Mouse (Mus musculus) bone marrow, adult 2 months (tissue): ENCODE measurements around the gene Inha. TPM values are rescaled to one million over a fixed set of nuclear protein-coding genes. Genes with fewer than 3 reads are reported as not detected.

Experiments used
- H3K27ac ChIP-seq: fragments of 200-500 bp; 2 replicates; pipeline ENCODE4 v1.5.1; 2012; ENCODE audit warnings: low read depth, mild to moderate bottlenecking, control low read depth, inconsistent platforms, low read length; ENCODE audit not compliant: control insufficient read depth, poor library complexity, insufficient read depth
- H3K4me1 ChIP-seq: fragments of 200-500 bp; 2 replicates; pipeline ENCODE4 v1.6.1; 2011; ENCODE audit warnings: low read length; ENCODE audit not compliant: control insufficient read depth, insufficient read depth
- H3K4me3 ChIP-seq: fragments of 200-500 bp; replicated peaks from 2 replicates; pipeline ENCODE3; 2011; ENCODE audit warnings: mild to moderate bottlenecking, low read depth, low read length, control low read depth; ENCODE audit not compliant: control insufficient read depth
- CTCF ChIP-seq: fragments of 200-500 bp; IDR thresholded peaks from 2 replicates; pipeline ENCODE4 v1.5.1; 2011; ENCODE audit warnings: low read length, control low read depth; ENCODE audit not compliant: control insufficient read depth, insufficient read depth
- POLR2A ChIP-seq: fragments of 200-500 bp; IDR thresholded peaks from 2 replicates; pipeline ENCODE4 v1.6.1; 2011; ENCODE audit warnings: low read depth, mild to moderate bottlenecking, control low read depth, low read length, borderline replicate concordance; ENCODE audit not compliant: control insufficient read depth
- WGBS: fragments of 180-500 bp; shearing (Covaris S2); methylation state at CpG from one replicate; pipeline ENCODE4 v1.1.7; 2018; 5-methylcytosine and 5-hydroxymethylcytosine counted together
- polyA plus RNA-seq: library from polyadenylated mRNA; stranded (reverse); fragments of >200 nt; gene quantifications from 2 replicates; pipeline ENCODE4 v1.2.4, GENCODE M21; 2011; ENCODE audit warnings: low replicate concordance; ENCODE audit not compliant: missing spikeins, insufficient read depth, insufficient read length

Inha gene
- polyA plus RNA-seq, 1 experiment, result not detected

DNA sequence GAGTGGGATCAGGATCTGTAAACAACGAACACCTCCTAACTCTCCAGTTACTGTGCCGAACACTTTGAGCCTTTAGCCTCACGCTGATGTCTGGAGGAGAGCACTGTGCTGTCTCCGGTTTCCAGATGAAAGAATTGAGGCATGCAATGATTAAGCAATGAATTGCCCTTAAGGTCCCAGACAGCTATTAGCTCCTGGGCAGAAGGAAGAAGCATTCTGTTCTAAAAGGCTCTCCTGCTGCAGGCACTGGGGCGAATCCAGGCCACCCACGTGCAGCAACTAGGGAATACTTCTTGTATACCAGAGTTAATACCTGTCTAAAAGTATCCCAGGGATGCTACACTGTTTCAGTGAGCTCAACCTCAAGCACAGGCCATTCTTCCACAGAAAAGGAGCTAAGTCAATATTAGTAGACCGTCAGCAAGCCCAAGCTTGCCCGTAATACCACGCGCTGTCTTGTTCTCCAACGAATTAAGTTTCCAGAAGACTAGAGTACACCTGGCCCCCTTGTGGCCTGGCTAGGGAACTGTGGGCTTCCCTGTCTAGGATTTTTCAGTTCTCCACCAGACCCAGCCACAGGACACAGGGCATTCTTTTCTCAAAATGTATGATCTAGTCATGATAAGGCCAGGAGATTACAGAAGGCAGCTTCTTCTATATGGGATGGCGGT is 11.9 kb upstream of the Inha start:
- TF ChIP-seq POLR2A, result no peak
- TF ChIP-seq CTCF, result peak; percentile 41; the same call in 1 of the 2 replicates
- no peak overlapping the region for H3K27ac ChIP-seq
- H3K4me1 ChIP-seq, result no peaks in the 10 kb centered on the region
- WGBS, result 65% methylated on average over 12 of the region's 12 CpGs
- no peak overlapping the region for H3K4me3 ChIP-seq

DNA sequence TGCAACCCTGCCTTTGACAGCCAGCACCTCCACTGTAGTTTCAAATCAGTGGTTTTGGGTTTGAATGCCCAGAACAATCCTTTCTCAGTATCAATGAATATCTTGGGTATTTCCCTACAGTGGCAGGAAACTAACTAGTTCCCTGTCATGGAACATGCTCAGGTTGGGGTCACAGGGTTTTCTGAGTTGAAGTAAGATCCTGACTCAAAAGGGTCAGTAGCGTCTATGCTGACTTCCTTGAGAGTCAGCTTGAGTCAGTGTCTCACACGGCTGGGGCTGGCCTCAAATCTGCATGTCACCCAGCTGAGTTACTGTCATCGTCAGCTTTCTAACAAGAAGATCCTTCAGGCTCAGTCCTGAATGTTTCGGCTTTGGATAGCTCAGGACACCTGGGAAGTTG is 8.0 kb upstream of the Inha start:
- Histone ChIP-seq H3K27ac (no peak overlapping the region), H3K4me1 (no peaks in the 10 kb centered on the region), H3K4me3 (no peak overlapping the region)
- TF ChIP-seq POLR2A (no peak), CTCF (no peak)
- WGBS, result 78% methylated on average over 4 of the region's 4 CpGs

DNA sequence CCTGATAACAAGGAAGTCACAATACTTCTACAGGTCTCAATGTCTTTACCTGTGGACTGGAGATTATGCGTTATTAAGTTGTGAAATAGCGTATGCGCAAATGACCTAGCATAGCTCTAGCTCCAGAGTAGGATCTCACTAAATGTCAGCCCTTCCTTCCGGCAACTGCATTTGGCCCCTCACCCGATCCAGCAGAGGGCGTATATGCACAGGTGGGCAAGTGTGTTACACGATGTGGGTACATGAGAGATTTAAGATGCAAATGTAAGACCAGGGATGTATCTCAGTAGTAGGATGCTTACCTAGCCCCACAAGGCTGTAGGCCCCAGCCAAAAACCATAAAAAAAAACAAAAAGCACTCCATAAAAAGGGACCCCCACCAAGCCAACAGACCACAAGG is 7.4 kb upstream of the Inha start:
- 75% methylated on average over 7 of the region's 7 CpGs for whole genome bisulfite sequencing
- TF ChIP-seq POLR2A, result no peak
- no peak for TF ChIP-seq CTCF
- Histone ChIP-seq H3K27ac (no peak overlapping the region), H3K4me1 (no peaks in the 10 kb centered on the region), H3K4me3 (no peak overlapping the region)

DNA sequence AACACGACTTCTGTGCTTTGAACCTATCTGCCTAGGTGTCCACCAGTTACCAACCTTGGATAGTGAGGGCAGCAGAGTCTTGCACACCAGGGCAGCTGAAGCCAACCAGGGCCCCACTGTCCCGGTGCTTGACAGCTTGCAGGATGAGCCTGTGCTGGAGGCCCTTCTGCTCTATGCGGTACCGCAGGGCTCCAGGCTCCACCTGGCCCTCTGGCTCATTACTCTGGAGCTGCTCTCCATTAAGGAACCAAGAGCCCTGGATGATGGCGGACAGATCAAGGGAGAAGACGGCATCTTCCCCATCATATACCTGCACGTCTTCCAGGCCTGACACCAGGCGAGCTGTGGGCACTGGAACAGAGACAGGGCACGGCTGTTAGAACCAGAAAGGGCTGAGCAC is 5.0 kb upstream of the Inha start:
- 82% methylated on average over 9 of the region's 9 CpGs for WGBS
- TF ChIP-seq CTCF, result no peak
- no peak for TF ChIP-seq POLR2A
- no peak overlapping the region for H3K27ac ChIP-seq
- H3K4me1 ChIP-seq, result no peaks in the 10 kb centered on the region
- H3K4me3 ChIP-seq, result no peak overlapping the region

DNA sequence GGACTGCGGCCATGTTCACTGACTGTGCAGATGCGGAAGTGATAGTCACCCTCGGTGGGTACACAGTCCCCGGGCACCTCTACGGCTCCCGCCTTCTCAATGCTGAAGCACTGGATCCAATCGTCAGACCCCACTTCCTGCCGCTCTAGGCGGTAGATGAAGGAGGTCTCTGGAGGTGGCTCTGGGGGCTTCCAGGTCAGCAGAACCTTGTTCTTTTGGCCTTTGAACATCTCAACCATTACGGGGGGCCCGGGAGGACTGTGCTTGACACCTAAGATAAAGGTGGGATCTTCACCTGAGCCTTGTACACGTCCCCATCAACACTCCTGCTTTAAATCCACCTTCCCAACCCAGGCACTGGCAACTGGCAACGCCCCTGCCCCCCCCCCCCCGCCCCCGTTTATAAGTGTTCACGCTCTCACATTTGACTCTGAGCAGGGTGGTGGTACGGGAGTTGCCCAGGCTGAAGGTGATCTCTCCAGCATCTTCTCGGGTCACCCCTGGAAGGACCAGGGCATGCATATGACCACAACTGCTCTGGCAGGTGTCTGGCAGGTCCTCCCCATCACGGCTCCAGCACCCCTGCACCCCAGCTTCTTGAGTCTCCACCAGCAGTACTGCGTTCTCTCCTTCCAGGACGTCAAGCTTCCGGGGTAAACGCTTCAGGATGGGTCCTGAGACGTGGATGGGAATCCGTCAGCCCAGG is 3.8 kb upstream of the Inha start:
- H3K27ac ChIP-seq, result no peak overlapping the region
- TF ChIP-seq CTCF, result no peak
- no peak for TF ChIP-seq POLR2A
- H3K4me3 ChIP-seq, result no peak overlapping the region
- 90% methylated on average over 25 of the region's 25 CpGs for WGBS
- H3K4me1 ChIP-seq, result no peaks in the 10 kb centered on the region

DNA sequence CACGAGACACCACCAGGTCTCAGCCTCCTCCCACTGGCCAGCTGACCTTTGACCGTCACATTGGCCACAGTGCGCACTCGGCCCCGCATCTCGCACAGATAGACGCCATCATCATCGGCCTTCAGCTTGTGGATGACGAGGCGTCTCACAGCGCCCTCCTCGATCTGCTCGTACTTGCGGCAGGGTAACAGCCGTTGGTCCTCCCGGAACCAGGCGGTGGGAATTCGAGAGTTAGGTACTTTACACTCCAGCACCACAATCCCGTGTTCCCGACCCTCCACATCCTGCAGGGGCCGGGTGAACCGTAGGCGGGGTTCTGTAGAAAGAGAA is 3.3 kb upstream of the Inha start:
- Histone ChIP-seq H3K27ac (no peak overlapping the region), H3K4me1 (no peaks in the 10 kb centered on the region), H3K4me3 (no peak overlapping the region)
- TF ChIP-seq POLR2A (no peak), CTCF (no peak)
- WGBS, result 86% methylated on average over 23 of the region's 23 CpGs

DNA sequence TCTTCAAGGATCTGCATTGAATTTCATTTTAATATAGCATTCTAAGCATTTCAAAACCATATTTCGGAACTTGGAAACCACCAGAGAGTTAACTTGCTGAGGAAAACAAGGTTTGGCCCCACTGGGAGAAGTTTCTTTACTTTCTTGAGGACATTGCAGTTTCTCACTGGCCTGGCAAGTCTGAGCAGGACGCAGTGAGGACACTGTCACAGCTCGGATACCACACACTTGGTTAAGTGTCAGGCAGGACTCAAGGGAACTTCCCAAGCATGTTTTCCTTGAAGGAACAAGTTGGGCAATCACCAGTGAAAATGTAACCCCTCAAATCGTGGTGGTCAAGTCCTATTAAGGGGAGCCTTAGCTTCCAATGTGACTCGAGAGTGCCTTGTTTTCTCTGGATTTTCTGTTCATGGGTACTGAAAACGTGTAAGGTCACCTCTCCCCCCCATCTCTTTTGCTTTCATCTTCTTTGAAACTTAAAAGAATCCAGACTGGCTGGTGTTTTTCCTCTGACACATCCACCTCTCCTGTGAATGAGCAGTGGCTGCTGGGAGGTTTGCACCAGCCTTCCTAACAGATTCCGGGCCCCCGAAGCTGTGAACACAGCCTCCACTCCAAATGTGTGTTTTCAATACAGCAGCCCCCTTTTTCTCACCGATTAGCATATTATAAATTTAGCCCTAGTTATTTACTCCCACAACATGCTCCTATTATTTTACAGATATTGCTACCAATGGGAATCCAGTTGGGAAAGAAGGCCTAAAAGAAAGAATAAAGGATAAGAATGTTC is 2.4 kb upstream of the Inha start:
- Histone ChIP-seq H3K4me3 (no peak overlapping the region), H3K4me1 (no peaks in the 10 kb centered on the region)
- WGBS, result 75% methylated on average over 9 of the region's 9 CpGs

DNA sequence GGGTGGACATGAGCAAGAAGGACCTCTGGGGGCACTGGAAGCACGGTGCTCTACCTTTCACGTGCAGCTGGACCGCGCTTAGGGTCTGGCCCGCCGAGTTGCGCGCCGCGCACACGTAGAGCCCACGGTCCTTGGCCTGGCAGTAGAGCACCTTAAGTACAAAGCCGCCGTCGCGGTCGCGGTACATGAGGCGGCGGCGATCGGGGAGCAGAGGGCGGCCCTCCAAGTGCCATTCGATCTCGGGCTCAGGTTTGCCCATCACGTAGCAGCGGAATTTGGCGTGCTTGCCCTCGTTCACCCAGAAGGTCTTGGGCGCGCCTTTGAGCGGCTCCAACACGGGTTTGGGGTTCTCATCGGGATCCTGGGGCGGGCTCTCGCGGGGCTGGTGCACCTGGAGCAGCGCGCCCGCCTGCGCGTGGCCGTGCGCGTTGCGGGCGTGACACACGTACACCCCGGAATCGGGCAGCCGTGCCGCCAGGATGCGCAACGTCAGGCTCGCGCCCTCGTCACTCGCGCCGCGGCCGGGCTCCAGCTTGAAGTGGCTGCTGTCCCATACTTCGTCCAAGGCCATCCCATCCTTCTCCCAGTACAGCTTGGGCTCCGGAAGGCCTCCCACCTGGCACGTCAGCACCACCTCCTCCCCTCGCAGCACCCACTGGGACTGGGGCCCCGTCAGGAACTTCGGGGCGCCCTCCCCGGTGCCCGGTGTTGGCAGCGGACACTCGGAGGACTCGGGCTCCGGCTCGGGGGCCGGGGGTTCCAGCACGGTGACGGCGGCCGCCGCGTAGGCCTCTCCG is 1.5 kb upstream of the Inha start:
- 1% methylated on average over 84 of the region's 84 CpGs for WGBS
- Histone ChIP-seq H3K27ac (no peak overlapping the region; the same call in 1 of the 2 replicates), H3K4me1 (no peaks in the 10 kb centered on the region), H3K4me3 (no peak overlapping the region)
- TF ChIP-seq CTCF, result no peak
- no peak for TF ChIP-seq POLR2A

More for the DNA sequence above, 2.4 kb upstream of the Inha start:
- no peak for TF ChIP-seq CTCF
- no peak for TF ChIP-seq POLR2A
- H3K27ac ChIP-seq, result no peak overlapping the region
